Mouse (Mus musculus): Measurements from ENCODE around the gene B130006D01Rik.
"Not testable (repeated sequence)": the region's sequence is repeated elsewhere in the genome, so short reads cannot be mapped to it uniquely, and the experiment has no call there.

B130006D01Rik gene

GRCm38 (mm10) chr11:95728916-95729907, 5.8 kb downstream of the B130006D01Rik start:
- DNase-seq (ENCODE audit: low read depth, low spot score): peak; percentile 26
- no peaks in the 10 kb centered on the region for H3K27me3 ChIP-seq (ENCODE audit: control insufficient read depth, insufficient read depth, low read length, poor library complexity, severe bottlenecking)
- H3K36me3 ChIP-seq (ENCODE audit: control insufficient read depth, insufficient read depth, low read length, poor library complexity, severe bottlenecking): no peaks in the 10 kb centered on the region

- Histone ChIP-seq H3K27me3 (ENCODE audit: control insufficient read depth, insufficient read depth, low read length, poor library complexity, severe bottlenecking) (no peaks in the 10 kb centered on the region), H3K36me3 (ENCODE audit: control insufficient read depth, insufficient read depth, low read length, poor library complexity, severe bottlenecking) (no peaks in the 10 kb centered on the region)
- no peak for DNase-seq (ENCODE audit: low read depth, low spot score)
Measured at GRCm38 (mm10) chr11:95734485-95734884, 11.1 kb downstream of the B130006D01Rik start.

- no peak for DNase-seq (ENCODE audit: low read depth, low spot score)
- Histone ChIP-seq H3K36me3 (ENCODE audit: control insufficient read depth, insufficient read depth, low read length, poor library complexity, severe bottlenecking) (no peaks in the 10 kb centered on the region), H3K27me3 (ENCODE audit: control insufficient read depth, insufficient read depth, low read length, poor library complexity, severe bottlenecking) (no peaks in the 10 kb centered on the region)
Measured at GRCm38 (mm10) chr11:95737811-95738210, 14.4 kb downstream of the B130006D01Rik start.

GRCm38 (mm10) chr11:95744521-95744920, 21.1 kb downstream of the B130006D01Rik start:
- Histone ChIP-seq H3K27me3 (ENCODE audit: control insufficient read depth, insufficient read depth, low read length, poor library complexity, severe bottlenecking) (no peaks in the 10 kb centered on the region), H3K36me3 (ENCODE audit: control insufficient read depth, insufficient read depth, low read length, poor library complexity, severe bottlenecking) (no peaks in the 10 kb centered on the region)
- no peak for DNase-seq (ENCODE audit: low read depth, low spot score)

GRCm38 (mm10) chr11:95746821-95747220, 23.4 kb downstream of the B130006D01Rik start:
- no peak for DNase-seq (ENCODE audit: low read depth, low spot score)
- H3K36me3 ChIP-seq (ENCODE audit: control insufficient read depth, insufficient read depth, low read length, poor library complexity, severe bottlenecking): peaks cover 2% of the 10 kb centered on the region; the same call in 1 of the 2 replicates
- no peaks in the 10 kb centered on the region for H3K27me3 ChIP-seq (ENCODE audit: control insufficient read depth, insufficient read depth, low read length, poor library complexity, severe bottlenecking)

GRCm38 (mm10) chr11:95748331-95748730, 24.9 kb downstream of the B130006D01Rik start:
- peaks cover 2% of the 10 kb centered on the region; the same call in 1 of the 2 replicates for H3K36me3 ChIP-seq (ENCODE audit: control insufficient read depth, insufficient read depth, low read length, poor library complexity, severe bottlenecking)
- H3K27me3 ChIP-seq (ENCODE audit: control insufficient read depth, insufficient read depth, low read length, poor library complexity, severe bottlenecking): no peaks in the 10 kb centered on the region
- no peak for DNase-seq (ENCODE audit: low read depth, low spot score)

GRCm38 (mm10) chr11:95749619-95750018, 26.2 kb downstream of the B130006D01Rik start:
- no peaks in the 10 kb centered on the region for H3K27me3 ChIP-seq (ENCODE audit: control insufficient read depth, insufficient read depth, low read length, poor library complexity, severe bottlenecking)
- peaks cover 2% of the 10 kb centered on the region; the same call in 1 of the 2 replicates for H3K36me3 ChIP-seq (ENCODE audit: control insufficient read depth, insufficient read depth, low read length, poor library complexity, severe bottlenecking)
- no peak for DNase-seq (ENCODE audit: low read depth, low spot score)

- no peaks in the 10 kb centered on the region for H3K27me3 ChIP-seq (ENCODE audit: control insufficient read depth, insufficient read depth, low read length, poor library complexity, severe bottlenecking)
- H3K36me3 ChIP-seq (ENCODE audit: control insufficient read depth, insufficient read depth, low read length, poor library complexity, severe bottlenecking): peaks cover 2% of the 10 kb centered on the region; the same call in 1 of the 2 replicates
- peak; percentile 90 for DNase-seq (ENCODE audit: low read depth, low spot score)
Measured at GRCm38 (mm10) chr11:95750995-95751394, 27.6 kb downstream of the B130006D01Rik start.

GRCm38 (mm10) chr11:95755137-95755536, 31.8 kb downstream of the B130006D01Rik start:
- H3K36me3 ChIP-seq (ENCODE audit: control insufficient read depth, insufficient read depth, low read length, poor library complexity, severe bottlenecking); DNase-seq (ENCODE audit: low read depth, low spot score); H3K27me3 ChIP-seq (ENCODE audit: control insufficient read depth, insufficient read depth, low read length, poor library complexity, severe bottlenecking): not testable (repeated sequence)

- no peak for DNase-seq (ENCODE audit: low read depth, low spot score)
- H3K36me3 ChIP-seq (ENCODE audit: control insufficient read depth, insufficient read depth, low read length, poor library complexity, severe bottlenecking): peaks cover 8% of the 10 kb centered on the region; the same call in 1 of the 2 replicates
- H3K27me3 ChIP-seq (ENCODE audit: control insufficient read depth, insufficient read depth, low read length, poor library complexity, severe bottlenecking): no peaks in the 10 kb centered on the region
Measured at GRCm38 (mm10) chr11:95760521-95760920, 37.1 kb downstream of the B130006D01Rik start.

GRCm38 (mm10) chr11:95762996-95763395, 39.6 kb downstream of the B130006D01Rik start:
- Histone ChIP-seq H3K36me3 (ENCODE audit: control insufficient read depth, insufficient read depth, low read length, poor library complexity, severe bottlenecking) (peaks cover 5% of the 10 kb centered on the region; the same call in 1 of the 2 replicates), H3K27me3 (ENCODE audit: control insufficient read depth, insufficient read depth, low read length, poor library complexity, severe bottlenecking) (no peaks in the 10 kb centered on the region)
- no peak for DNase-seq (ENCODE audit: low read depth, low spot score)

GRCm38 (mm10) chr11:95764806-95765205, 41.4 kb downstream of the B130006D01Rik start:
- DNase-seq (ENCODE audit: low read depth, low spot score): no peak
- Histone ChIP-seq H3K27me3 (ENCODE audit: control insufficient read depth, insufficient read depth, low read length, poor library complexity, severe bottlenecking) (no peaks in the 10 kb centered on the region), H3K36me3 (ENCODE audit: control insufficient read depth, insufficient read depth, low read length, poor library complexity, severe bottlenecking) (peaks cover 5% of the 10 kb centered on the region; the same call in 1 of the 2 replicates)

GRCm38 (mm10) chr11:95765334-95765733, 41.9 kb downstream of the B130006D01Rik start:
- H3K27me3 ChIP-seq (ENCODE audit: control insufficient read depth, insufficient read depth, low read length, poor library complexity, severe bottlenecking): no peaks in the 10 kb centered on the region
- DNase-seq (ENCODE audit: low read depth, low spot score): no peak
- H3K36me3 ChIP-seq (ENCODE audit: control insufficient read depth, insufficient read depth, low read length, poor library complexity, severe bottlenecking): peaks cover 5% of the 10 kb centered on the region

- peaks cover 5% of the 10 kb centered on the region; the same call in 1 of the 2 replicates for H3K36me3 ChIP-seq (ENCODE audit: control insufficient read depth, insufficient read depth, low read length, poor library complexity, severe bottlenecking)
- no peaks in the 10 kb centered on the region for H3K27me3 ChIP-seq (ENCODE audit: control insufficient read depth, insufficient read depth, low read length, poor library complexity, severe bottlenecking)
Measured at GRCm38 (mm10) chr11:95768244-95768643, 44.9 kb downstream of the B130006D01Rik start.

GRCm38 (mm10) chr11:95769208-95769607, 45.8 kb downstream of the B130006D01Rik start:
- DNase-seq (ENCODE audit: low read depth, low spot score): no peak
- no peaks in the 10 kb centered on the region for H3K27me3 ChIP-seq (ENCODE audit: control insufficient read depth, insufficient read depth, low read length, poor library complexity, severe bottlenecking)
- H3K36me3 ChIP-seq (ENCODE audit: control insufficient read depth, insufficient read depth, low read length, poor library complexity, severe bottlenecking): no peaks in the 10 kb centered on the region; the same call in 1 of the 2 replicates

More at GRCm38 (mm10) chr11:95768244-95768643, 44.9 kb downstream of the B130006D01Rik start:
- DNase-seq (ENCODE audit: low read depth, low spot score): no peak
